Mouse (Mus musculus) heart, adult 9 months (tissue): ENCODE data around the gene Musk.

ENCODE experiments used
- DNase-seq, 2 experiments: peaks; one replicate each; pipeline ENCODE4 v3.0.0; 2022; ENCODE audit warnings: low spot score in 2 of 2

Musk gene

GRCm38 (mm10) chr4:58314942-58315508 is 29.3 kb downstream of the Musk start:
- DNase-seq, result no peak

GRCm38 (mm10) chr4:58317536-58317935 is 31.8 kb downstream of the Musk start:
- DNase-seq, result no peak

GRCm38 (mm10) chr4:58320293-58320692 is 34.5 kb downstream of the Musk start:
- DNase-seq, result no peak

- DNase-seq, result no peak
These were observed 41.0 kb downstream of the Musk start for GRCm38 (mm10) chr4:58326746-58327145.

- DNase-seq, result peak in 1 of 2 experiments; percentile 12
These were observed 42.5 kb downstream of the Musk start for GRCm38 (mm10) chr4:58328231-58328630.

GRCm38 (mm10) chr4:58330016-58330415 is 44.3 kb downstream of the Musk start:
- no peak for DNase-seq

DNA sequence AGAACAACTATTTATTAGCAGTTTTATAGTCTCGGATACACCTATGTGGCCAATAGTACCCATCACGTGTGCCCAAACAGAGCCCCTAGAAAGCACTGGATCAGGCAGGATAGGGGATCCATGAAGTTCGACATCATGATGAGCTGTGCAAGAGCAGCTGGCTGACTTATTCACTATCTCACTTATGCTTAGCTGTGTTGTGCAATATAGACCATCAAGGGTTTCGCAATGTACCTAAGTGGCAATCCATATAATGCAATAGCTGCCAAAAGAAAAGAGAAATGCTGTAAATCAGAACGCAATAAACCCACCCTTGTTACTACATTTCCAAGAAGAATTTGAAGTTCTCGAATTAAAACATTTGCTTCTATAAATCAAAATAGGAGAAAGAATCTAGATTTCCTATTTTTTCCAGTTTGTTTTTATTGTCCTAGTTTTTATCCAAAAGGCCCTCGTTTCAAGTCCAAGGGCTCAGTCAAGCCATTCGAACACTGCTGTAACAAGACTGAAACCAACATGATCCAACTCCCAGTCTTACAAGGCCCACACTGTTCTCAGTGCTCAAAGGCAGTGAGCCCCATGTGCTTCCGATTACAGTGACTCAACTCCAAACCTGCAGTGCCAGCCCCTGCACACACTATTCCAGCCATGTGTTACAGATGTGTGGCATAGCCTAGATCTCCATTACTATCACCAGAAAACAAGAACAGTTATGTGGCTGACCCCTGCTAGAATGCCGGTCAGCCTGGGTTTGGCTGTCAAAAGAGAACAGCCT is 45.3 kb downstream of the Musk start:
- peak in 1 of 2 experiments; percentile 31 for DNase-seq

DNA sequence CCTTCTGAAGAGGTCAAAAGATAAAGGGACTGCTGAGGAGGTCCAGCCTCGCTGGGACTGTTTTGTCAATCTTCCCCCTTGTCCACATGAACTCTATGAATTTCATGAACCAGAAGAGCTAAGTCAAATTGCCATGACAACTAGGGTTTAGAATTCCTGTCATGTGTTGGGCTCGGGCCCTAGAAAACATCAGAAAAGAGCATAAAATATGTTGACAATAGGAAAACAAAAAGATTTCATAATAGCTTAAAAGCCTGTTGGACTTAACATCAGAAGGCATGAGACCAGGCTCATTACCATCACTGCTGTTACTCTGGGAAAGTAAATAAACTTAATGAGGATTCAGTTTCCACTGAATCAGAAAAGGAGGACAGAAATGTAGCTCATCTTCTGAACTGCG is 46.6 kb downstream of the Musk start:
- no peak for DNase-seq

GRCm38 (mm10) chr4:58336227-58336626 is 50.5 kb downstream of the Musk start:
- no peak for DNase-seq

GRCm38 (mm10) chr4:58339226-58339625 is 53.5 kb downstream of the Musk start:
- DNase-seq, result no peak

DNA sequence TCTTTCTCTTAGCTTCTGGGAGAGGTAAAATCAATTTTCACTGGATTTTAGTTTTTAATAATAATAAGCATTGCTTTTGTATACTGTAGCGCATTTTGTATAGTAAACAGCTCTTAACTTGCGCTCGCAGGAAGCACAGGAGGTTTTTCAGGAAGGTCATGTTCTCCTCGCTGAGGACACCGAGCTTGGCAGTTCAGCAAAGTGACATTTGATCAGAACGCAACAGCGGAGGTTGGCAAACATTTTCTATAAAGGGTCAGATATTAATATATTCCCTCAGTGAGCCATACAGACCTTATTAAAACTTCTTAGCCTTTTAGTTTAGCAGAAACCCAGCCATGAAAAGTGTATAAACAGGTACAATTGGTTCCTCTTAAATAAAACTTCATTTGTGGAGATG is 64.4 kb downstream of the Musk start:
- DNase-seq, result no peak

DNA sequence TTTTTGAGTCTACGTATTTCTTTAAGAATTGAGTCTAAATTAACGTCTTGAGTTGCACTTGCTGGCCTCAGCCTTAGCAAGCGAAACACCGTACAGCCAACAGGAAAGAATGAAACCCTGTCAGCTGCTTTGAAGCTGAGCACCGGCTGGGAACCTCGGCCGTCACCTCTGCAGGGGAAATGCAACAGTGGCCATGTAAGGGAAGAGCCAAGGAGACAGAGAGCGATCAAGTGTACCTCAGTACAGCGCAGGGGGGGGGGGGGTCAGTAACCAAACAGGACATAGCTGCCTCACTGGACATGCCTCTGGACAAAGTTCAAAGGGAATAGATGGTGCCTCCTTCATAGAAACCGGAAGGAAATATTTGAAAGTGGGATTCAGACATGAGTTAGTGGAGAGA is 65.4 kb downstream of the Musk start:
- no peak for DNase-seq

DNA sequence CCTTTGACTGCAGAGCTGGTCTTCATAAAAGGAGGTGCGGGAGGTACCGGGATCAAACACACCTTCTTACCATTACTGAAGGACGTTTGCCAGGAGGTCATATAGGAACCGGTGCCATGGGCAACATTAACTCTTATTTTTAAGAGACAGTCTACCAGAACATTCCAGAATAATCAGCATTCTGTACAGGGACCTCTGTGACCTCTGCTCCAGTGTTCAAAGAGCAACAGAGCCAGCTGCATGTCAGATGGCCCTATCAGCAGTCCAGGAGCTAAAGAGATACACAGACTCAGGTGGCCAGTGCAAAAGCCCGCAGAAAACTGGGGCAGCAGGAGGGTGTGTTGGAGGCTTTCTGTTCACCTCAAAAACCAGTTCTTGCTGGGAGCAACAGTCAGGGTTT is 65.8 kb downstream of the Musk start:
- DNase-seq, result no peak

DNA sequence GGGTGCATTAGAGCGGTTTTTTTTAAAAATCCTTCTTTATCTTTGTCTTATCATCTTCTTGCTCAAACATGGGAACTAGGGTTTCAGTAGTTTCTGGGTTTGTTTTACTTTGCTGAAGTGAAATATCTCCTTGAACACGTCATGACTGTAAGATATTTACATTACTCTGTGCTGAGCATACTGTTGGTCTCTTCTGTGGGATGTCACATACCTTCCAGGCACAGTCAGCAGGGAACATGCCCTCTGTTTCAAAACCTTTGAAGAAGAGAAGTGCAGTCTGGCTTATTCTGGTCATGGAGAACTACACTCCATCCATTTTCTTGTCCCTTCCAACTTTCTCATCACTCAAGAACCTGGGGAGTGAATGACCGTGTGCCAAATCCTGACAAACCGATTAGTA is 73.2 kb downstream of the Musk start:
- DNase-seq, result no peak

GRCm38 (mm10) chr4:58365321-58365720 is 79.6 kb downstream of the Musk start:
- no peak for DNase-seq

DNA sequence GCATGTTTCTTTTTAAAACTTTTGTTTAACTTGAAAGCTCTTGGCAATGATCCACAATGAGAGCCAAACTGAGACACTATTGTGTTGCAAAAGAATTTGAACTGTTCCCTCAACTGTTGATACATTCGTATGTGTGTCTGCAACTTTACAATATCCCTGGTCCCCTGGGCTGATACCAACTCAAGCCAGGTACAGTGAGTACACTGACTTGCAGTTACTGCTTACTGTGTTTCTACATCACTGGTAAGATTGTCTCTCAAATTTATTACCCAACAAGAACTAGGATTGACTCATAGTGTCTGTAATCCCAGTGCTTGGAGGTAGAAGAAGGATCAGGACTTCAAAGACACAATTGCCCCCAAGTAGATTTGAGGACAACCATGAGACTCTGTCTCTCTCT is 85.3 kb downstream of the Musk start:
- DNase-seq, result no peak

- DNase-seq, result no peak
These were observed 87.8 kb downstream of the Musk start for GRCm38 (mm10) chr4:58373599-58373998.

- DNase-seq, result peak in 1 of 2 experiments; percentile 19
These were observed 88.5 kb downstream of the Musk start for GRCm38 (mm10) chr4:58374141-58374870.

GRCm38 (mm10) chr4:58379186-58379585 is 93.4 kb downstream of the Musk start:
- DNase-seq, result no peak

GRCm38 (mm10) chr4:58400861-58401341 is 115.1 kb downstream of the Musk start:
- DNase-seq, result peak; percentile 34 to 51

GRCm38 (mm10) chr4:58401973-58402501 is 116.3 kb downstream of the Musk start:
- DNase-seq, result no peak
